Mouse (Mus musculus) gastrocnemius, postnatal 36 days (tissue): ENCODE results near the gene Vsir. TPM values are rescaled to one million over a fixed set of nuclear protein-coding genes. Genes with fewer than 3 reads are reported as not detected.

Experiments
- DNase-seq, 2 experiments: peaks; one replicate each; pipeline ENCODE4 v3.0.0; 2022
- intact Hi-C: fragments of 180-260 bp; cut with DNase I; formaldehyde crosslinking; loops from one replicate; pipeline ENCODE4 v1.15.1; 2025
- long read RNA-seq, 2 experiments: library from polyadenylated mRNA; stranded (forward); transcript quantifications; one replicate each; pipeline ENCODE4 v2.0.0; 2021
- total RNA-seq, 2 experiments: library from RNA; stranded (reverse); gene quantifications; 2 replicates each; pipeline ENCODE4 v1.2.3; 2021

Gene Vsir
- 1 to 10 TPM; 5.6 to 8.2 TPM for total RNA-seq
- long read RNA-seq, experiment 1, partial matches to known transcripts: 2 of 6 reads
- long read RNA-seq, experiment 1, other reads (novel, unspliced or antisense): 4 of 6 reads
- long read RNA-seq, experiment 2, full-length matches to known transcripts: 3 of 4 reads
- long read RNA-seq, experiment 2, partial matches to known transcripts: 0 of 4 reads
- long read RNA-seq, experiment 2, other reads (novel, unspliced or antisense): 1 of 4 reads

DNA sequence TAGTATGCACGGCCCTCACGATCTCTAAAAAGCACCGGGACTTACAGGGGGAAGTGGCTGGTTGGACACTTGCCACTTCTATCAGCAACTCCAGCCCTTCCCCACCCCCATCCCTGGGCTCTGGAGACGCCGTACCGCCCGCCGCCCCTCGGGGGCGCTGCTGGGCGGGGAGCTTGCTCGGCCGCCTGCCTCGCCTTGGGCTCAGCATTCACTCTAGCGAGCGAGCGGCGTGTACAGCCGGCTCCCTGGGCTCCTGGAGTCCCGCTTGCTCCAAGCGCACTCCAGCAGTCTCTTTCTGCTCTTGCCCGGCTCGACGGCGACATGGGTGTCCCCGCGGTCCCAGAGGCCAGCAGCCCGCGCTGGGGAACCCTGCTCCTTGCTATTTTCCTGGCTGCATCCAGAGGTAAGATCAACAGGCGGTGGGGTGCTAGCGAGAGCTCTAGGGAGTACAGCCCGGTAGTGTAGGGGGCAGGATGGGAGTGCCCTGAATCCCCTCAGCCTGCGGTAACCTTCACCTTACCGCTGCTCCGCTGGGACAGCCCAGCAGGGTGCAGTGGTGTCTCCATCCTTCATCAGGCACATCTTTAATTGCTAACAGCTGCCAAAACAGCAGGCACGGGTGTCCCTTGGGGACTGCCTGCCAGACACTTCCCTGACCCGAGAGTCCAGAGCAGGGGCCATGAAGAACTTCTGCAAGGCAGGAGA lies at the start of gene Vsir:
Gene Vsir (plus strand): TSS at position 151 of the 705 bp plus-strand sequence.
- intact Hi-C loops: loop anchor here (2.0 kb wide), 1 partner anchor 60 kb away; no protein-coding TSS in a partner anchor
- DNase-seq: peak; percentile 78 to 84

- DNase-seq: no peak
- intact Hi-C loops: loop anchor here (5.0 kb wide), 1 partner anchor 453 kb away; the partner anchor contains the start of gene Slc29a3
Observed at GRCm38 (mm10) chr10:60299636-60300035, 47.0 kb upstream of the Vsir start.

DNA sequence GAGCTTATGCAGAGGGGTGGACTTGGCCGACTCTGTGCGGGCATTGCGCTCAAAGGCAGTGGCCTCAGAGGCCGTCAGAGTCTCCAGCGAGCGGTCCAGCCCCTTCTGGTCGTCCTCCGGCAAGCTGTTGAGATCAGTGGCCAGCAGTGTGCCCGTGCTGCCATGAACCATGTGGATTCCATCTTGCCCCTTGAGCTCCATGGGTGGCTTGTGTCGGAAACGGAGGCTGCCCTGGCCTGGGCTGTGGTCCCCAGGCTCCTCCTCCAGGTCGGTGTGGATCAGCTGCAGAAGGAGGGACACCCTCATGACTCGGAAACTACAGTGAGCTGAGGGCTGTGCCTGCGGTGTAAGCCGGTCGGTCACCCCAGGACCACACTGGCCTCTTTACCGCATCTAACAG lies 43.2 kb upstream of the Vsir start:
- DNase-seq: no peak
- intact Hi-C loops: loop anchor here (5.0 kb wide), 1 partner anchor 449 kb away; the partner anchor contains the start of gene Slc29a3

DNA sequence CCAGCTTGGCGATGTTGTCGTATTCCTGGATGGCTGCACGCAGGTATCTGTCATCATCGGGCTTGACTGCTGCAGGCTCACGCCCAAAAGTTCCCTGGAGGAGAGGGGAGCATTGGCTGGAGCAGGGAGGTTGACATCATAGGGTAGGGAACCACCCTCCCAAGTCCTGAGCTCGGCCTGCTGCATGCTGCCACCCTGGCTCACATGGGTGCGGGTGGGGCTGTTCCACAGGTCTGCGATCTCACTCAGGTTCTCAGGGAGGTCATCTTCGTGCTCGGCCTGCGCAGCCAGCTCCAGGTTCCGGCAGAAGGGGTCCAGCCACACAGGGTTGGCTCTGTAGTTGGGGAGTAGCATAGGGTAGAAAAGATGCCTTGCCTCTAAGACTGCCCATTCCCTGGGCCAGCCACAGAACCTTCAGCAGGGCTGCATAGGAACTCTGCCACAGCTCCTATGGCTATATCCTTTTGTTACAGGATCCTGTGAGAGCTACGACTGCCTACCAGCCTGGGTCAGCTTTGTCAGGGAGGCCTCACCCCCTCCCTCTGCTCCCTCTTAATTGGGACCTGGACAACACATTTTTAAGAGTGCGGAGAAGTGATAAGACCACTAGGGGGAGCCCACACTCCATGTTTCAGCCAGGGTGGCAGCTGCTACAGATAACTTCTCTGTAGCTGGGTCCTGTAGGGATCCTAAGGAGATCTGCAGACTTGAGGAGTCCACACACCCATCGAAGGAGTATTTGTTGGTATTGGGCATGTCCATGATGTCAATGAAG lies 41.6 kb upstream of the Vsir start:
- intact Hi-C loops: loop anchor here (5.0 kb wide), 2 partner anchors 392 to 447 kb away; partner anchors contain the start of genes Cdh23 and Slc29a3

DNA sequence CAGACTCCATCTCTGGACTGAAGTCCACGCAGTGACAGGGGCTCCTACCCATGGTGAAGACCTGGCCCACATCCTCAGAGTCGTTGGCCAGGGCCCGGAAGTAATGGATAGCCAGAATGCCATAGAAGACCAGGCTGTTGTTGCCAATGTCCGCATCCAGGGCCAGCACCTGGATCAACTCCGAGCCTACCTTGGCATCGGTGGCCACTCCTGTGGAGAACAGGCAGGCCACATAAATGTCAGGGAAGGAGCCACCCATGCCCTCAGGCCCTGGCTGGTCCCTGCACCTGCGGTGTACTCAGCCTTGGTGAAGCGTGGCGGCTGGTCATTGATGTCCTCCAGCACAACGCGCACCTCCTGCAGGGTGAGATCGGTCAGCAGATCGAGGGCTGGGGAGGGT lies 36.0 kb upstream of the Vsir start:
- intact Hi-C loops: no loop called here
- DNase-seq: no peak

More for the DNA sequence above, 41.6 kb upstream of the Vsir start:
- DNase-seq: peak; percentile 61 to 66

DNA sequence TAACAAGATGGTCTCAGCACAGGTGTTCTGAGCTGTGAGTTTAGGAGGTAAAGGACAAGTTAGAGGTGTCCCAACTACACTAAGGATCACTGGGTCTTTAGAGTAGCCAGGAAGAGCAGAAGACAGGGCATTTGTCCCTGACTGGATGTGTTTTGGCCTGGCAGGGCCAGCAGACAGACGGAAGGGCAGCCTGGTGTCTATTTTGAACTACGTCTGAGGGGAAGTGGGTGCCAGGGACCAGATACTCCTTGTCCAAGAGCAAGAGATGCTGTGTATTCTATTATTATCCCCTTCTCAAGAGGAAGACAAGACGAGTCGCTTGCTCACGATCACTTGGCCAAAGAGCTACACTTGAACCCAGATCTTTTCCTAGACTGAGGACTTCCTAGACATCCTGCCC lies 33.0 kb upstream of the Vsir start:
- DNase-seq: no peak
- intact Hi-C loops: no loop called here

DNA sequence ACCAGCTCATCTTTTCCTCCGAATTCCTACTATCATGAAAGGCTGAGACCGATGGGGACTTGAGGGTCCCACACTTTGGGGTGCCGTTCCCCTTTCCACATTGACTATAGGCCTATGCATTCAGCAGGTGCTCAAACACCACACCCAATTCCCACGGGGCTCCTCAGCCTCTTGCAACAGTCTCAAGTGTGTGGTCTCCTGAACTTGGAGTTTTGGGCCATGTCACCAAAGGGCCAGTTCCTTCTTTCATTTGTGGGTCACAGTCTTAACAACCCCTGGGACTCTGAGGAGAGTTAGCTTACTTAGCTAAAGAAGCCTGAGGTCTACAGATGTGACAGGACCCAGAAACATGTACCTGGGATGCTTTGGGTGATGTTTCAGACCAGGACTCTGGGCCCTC lies 30.5 kb upstream of the Vsir start:
- intact Hi-C loops: no loop called here
- no peak for DNase-seq

- no peak for DNase-seq
Observed at GRCm38 (mm10) chr10:60328963-60329650, 17.5 kb upstream of the Vsir start.

DNA sequence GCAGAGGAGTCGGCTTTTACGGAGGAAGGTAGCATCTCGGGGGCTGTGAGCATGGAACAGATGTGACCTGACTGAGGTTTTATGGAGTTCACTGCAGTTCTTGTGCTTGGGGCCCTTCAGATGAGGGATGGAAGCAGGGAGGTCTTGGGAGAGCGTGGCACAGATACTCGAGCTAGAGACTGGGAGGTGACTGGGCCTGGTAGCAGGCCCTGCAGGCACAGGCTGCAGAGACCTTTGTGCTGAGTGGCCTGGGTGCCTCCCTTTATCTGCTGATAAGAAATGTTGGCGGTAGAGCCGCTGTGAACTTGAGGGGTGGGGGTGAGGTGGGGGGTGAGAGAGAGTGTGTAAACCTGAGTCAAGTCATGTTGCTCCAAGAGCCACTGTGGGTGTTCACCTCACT lies 12.1 kb upstream of the Vsir start:
- no peak for DNase-seq
- intact Hi-C loops: no loop called here

More at GRCm38 (mm10) chr10:60328963-60329650, 17.5 kb upstream of the Vsir start:
- intact Hi-C loops: no loop called here

GRCm38 (mm10) chr10:60335021-60335420 lies 11.6 kb upstream of the Vsir start:
- DNase-seq: no peak
- intact Hi-C loops: no loop called here

DNA sequence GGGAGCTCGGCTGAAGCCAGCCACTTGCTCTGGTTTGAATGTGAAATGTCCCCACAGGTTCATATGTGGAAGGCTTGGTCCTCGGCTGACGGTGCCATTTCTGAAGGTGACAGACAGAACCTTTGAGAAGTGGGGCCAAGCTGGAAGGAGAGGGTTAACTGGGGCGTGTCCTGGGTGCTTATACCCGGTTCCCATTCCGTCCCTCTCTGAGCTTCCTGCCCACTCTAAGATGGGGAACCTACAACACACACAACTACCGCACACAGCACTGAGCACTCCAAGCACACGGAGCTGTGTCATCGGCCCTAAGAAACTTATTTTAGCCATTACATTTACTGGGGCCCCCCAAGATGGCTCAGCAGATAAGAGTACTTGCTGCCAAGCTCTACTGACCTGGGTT lies 5.1 kb upstream of the Vsir start:
- no peak for DNase-seq
- intact Hi-C loops: no loop called here

GRCm38 (mm10) chr10:60344111-60344510 lies 2.5 kb upstream of the Vsir start:
- intact Hi-C loops: no loop called here
- no peak for DNase-seq

DNA sequence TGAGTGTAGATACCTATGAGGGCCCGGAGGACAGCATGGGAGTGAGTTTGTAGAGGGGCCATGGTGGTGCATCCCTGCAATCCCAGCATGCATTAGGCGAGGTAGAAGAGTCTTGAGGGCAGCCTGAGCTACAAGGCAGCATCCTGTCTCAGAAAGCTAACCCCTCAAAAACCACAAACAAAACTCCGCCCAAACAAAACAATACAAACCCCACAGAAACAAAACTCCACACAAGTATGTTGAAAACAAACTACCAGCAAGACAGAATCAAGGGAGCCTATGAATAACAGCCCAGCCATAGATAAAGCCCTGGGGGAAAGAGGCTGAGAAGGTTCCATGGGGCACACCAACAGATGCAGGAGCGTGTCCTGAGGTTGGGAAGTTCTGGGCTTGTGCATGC lies 595 bp upstream of the Vsir start:
- no peak for DNase-seq
- intact Hi-C loops: loop anchor here (2.0 kb wide), 1 partner anchor 61 kb away; no protein-coding TSS in a partner anchor

GRCm38 (mm10) chr10:60347768-60348610 lies 1.3 kb downstream of the Vsir start:
- no peak for DNase-seq

DNA sequence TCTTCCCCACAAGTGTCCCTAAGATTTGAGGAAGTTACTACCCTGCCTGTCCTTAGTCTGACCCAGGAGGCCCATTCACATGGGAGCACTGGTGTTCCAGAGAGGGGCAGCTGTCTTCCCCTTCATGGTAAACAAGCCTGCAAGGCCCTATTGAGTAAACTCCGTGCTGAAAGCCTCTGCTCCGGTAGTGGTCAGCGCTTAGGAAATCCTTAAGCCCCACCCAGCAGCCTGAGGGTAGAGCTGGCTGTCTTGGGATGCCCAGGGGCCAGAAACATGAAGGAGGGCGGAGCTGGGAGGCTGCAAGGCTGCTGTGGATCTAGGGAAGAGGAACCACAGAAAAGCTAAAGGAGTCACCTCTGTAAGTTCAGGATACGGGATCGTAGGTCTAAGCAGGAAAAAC lies 2.4 kb downstream of the Vsir start:
- intact Hi-C loops: no loop called here
- peak; percentile 55 to 61 for DNase-seq

More at GRCm38 (mm10) chr10:60347768-60348610, 1.3 kb downstream of the Vsir start:
- intact Hi-C loops: loop anchor here (2.0 kb wide), 1 partner anchor 59 kb away; no protein-coding TSS in a partner anchor

GRCm38 (mm10) chr10:60349644-60350043 lies 3.0 kb downstream of the Vsir start:
- no peak for DNase-seq
- intact Hi-C loops: no loop called here

DNA sequence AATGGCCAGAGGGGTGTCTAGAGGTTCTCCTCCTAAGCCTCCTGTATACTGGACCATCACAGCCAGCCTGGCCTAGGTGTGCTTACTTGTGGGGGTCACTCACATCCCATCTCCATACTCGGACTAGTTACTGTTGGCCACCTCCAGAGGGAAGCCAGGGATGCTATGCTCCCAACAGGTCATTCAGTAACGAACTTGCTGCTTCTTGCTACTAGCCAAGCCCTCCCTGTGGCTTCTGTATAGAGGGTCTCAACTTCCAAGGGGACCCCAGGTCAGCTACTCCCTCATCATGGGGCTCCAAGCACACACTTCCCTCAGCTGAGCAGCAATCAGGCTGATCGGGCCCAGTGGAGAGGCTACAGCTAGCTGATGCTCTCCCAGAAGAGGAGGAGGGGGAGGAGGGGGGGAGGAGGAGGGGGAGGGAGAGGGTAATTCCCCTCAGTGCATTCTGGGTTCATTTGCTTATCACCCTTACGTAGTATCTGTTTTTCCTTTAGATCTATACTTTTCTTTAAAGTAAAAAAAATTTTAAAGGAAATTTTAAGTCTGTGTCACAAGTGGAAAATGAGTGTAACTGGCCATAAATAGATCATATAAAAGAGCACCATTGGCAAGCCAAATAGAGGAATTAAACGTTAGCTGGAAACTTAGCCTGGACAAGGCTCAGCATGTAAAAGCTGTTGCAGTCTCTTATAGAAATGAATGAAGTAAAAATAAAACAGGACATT lies 3.6 kb downstream of the Vsir start:
- intact Hi-C loops: no loop called here
- DNase-seq: no peak

DNA sequence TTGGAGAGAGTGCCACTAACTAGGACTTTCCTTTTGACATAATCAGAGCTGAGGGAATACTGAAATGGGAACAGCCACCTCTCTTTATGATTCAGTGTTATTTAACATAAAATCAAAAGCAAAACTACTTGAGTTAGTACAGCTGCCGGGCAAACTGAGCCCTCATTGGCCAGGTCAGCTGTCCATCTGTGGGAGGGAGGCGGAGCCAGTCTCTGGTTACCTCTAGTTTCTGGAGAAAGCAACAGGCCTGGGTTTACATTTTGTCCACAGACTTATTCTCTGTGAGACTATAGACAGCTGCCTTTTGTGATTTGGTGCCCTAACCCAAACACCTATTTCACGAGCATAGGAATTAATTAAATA lies 4.1 kb downstream of the Vsir start:
- peak; percentile 92 for DNase-seq
- intact Hi-C loops: no loop called here

DNA sequence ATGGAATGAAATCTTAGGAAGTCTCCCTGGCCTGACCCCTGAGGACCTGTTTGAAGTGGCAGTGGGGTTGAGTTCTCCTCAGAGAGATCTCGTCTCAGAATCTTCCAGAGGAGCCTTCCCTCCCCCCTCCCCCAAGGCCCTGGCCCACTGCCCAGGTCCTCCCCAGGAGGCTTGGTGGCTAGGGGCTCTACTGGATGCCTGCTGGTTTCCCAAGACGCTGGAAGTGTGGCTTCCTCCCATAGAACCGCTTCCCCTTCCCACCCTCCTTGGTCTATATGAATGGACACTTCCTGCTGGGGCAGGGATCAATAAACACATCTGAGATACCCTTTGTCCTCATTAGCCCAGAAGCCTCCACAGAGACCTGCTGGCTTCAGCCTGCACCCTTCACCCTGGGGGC lies 4.6 kb downstream of the Vsir start:
- intact Hi-C loops: no loop called here
- no peak for DNase-seq
